Mouse (Mus musculus): ENCODE results near the gene Ngdn.
"Not testable (repeated sequence)": the region's sequence is repeated elsewhere in the genome, so short reads cannot be mapped to it uniquely, and the experiment has no call there.

Gene Ngdn

DNA sequence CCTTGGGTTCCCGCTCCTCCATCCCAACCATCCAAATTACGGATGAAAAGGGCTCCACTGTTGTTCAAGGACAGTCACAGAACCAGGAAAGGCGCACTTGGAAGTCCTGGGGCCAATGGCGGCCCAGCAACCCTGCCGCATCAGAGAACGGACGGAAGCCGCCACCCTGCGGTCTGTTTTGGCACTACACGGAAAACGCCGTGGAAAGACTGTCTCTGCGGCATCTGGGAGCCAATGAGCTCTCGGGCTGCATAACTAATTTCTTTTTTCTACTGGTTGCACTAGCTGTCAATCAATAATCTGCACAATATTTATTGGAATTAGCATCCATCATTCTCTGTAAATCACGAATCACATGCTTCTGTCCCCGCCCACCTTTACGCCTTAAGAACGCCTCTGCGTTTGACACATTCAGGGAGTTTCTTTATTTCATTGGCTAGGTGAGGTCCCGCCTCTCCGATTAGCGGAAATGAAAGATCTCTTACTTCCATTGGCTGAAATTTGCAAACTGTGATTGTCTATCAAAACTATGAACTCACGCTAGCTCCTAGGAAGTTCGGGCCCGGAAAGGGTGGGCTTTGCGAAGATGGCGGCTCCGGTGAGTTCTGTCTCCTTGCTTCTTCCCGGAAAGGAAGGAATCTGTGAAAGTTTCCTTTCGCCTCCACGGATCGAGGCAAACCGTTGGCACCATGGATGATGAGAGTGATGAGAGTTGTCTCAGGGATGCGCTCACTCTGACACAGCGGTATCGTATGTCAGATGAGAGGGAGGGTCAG, at the start of gene Ngdn:
Ngdn (plus strand) TSS at position 464 of the 776 bp plus-strand sequence.
- DNase-seq = peak; percentile 100

DNA sequence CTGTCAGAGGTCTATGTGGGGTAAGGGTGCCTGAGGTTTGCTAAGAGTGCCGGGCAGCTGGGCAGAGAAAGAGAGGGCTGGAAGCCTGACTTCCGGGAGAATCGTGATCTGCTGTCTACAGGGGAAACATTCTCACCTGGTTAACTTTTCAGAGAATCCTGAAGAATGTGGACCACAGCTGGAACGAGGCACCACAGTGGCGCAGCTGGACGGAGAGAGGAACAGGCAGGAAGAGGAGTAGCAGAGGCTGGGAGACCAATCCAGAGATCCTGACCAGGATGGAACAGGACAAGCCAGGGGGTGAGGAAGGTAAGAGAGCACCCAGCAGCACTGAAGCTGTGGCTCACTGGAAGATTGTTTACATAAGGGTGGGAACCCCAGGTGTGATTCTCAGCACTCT, 49.6 kb upstream of the Ngdn start:
- no peak for DNase-seq

DNA sequence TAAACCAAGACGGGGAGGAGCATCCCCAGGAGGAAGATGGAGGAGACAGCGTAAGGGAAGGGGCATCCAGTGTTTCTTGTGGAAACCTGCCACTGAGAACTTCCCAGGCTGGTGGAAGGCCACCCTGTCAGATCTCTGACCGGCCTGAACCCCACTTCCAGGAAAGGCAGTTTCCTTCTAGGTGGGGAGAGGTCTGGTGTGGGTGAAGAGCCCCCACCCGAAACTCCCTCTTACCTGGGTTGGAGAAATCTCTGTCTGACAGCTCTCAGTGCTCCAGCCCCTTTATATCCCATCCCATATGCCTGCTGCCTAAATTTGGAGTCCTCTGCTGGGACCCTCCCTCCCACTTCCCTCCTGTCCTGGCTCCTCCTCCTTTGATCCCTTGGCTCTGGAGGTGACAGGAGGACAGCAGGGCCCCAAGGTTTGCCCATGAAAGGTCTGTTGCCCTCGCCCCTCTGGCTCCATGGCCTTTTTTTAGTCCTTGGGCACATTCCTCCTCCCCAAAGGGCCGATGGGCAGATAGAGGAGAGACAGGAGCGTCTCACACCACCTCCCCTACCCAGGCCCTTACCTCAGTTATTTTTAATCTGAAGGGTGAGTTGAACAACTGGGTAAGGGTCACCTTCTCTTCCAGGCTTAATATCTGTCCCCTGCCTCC, 48.8 kb upstream of the Ngdn start, which contains the start of gene Myh6:
Myh6 (minus strand) TSS at position 608 of the 658 bp plus-strand sequence.
- no peak for DNase-seq

DNA sequence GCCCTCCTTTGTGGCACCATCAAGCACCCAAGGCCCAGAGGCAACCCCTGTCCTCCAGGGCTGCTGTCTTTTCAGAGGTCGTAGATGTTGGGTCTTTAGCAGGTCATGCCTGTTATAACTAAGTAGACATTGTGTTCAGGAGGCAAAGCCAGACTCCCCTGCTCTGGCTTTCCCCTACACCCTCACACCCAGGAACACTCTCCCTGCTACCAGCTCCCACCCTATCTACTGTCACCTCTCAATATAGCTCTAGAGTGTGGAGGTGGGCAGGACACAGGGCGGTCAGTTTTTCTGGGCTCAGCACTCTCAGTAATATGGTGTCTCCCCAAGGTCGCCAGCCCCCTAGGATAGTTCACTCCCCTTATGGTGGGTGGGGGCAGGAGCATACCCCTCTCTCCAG, 47.4 kb upstream of the Ngdn start:
- DNase-seq = no peak

DNA sequence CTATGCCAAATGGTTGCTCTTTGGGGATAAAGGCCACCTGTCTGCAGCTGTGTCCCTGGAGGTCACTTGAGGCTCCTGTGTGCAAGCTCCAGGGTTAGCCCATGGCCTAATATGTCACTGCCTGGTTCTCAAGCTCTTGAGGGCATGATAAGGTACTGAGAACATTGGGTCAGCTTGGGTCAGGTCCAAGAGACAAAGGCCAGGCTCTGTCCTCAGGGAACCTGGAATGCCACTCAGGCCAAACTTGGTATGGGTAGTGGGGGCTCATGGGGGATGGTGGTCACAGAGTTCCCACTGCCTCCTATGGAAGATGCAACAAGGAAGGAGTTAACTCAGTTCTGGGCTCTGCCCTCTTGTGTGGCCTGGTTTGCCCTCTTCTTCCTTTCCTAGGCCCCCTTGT, 46.9 kb upstream of the Ngdn start:
- DNase-seq = no peak

DNA sequence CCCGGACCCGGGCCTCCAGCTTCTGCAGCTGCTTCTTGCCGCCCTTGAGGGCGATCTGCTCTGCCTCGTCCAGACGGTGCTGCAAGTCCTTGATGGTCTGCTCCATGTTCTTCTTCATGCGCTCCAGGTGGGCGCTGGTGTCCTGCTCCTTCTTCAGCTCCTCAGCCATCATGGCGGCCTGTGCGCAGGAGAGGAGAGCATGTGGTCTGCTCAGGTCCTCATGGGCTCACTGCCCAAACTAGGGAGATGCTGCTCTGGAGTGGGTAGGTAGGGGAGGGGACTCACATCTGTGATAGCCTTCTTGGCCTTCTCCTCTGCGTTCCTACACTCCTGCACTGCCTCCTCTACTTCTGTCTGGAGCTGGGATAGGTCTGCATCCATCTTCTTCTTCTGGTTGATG, 42.5 kb upstream of the Ngdn start:
- not testable (repeated sequence) for DNase-seq

DNA sequence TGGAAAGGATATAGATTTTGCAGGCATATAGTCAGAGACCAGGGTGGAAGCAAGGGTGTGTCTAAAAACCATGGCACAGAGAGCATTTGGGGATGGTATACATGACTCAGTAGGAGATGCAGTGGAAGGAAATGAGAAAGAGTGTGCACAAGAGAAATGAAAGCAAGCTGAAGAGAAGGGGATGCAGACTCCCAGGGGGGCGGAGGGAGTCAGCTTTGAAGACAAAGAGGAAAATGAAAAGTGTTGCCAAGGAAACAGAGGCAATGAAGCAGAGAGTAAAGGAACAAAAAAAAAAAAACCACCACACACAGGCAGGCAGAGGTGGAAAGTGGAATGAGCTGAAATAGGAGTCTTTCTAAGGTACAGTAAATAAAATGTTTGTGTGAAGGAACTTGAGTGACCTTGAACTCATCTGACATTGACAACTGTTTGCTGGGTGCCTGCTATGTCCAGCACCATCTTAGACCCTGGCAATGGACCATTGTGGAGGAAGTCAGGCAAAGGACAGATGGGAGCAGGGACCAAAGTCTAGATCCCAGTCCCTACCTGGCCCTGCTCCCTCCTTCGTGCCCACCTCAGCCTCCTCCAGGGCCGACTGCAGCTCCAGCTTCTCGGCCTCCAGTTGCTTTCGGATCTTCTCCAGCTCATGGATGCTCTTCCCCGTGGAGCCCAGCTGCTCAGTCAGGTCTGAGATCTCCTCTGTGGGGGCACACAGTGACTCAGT, 41.0 kb upstream of the Ngdn start:
- DNase-seq = peak; percentile 40

DNA sequence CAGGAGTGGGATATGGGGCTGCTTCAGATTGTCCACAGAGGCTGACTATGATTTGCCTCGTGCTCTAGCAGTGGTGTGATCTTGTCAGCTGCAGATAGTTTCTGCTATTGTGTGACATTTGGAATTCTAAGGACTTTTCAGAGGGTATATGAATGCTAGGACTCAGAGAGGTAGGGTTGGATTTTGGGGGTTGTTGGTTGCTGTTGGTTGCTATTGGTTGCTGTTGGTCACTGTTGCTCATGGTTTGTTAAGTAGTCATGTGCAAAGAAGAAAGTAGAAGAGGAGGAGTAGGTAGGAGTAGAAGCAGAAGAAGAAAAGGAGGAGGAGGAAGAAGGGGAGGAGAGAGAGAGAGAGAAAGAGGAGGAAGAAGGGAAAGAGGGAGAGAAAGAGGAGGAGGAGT, 38.6 kb upstream of the Ngdn start, which contains the start of gene Gm17428:
Gm17428 (plus strand) TSS at position 301 of the 400 bp plus-strand sequence.
- DNase-seq = no peak

DNA sequence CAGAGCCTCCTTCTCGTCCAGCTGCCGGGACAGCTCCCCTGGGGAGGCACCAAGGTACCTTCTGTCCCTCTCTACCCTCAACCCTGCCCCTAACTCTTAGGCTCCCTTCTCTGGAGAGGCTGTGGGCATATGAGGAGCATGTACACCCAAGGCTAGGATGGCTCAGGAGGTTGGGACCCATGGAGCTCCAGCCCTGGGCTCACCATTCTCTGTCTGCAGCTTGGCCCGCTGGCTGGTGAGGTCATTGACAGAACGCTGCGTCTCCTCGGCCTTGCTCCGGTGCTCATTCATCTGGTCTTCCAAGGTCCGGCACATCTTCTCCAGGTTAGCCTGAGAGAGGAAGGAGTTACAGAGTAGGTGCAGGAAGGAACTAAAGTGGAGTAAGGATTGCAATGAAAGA, 36.6 kb upstream of the Ngdn start:
- DNase-seq = no peak

DNA sequence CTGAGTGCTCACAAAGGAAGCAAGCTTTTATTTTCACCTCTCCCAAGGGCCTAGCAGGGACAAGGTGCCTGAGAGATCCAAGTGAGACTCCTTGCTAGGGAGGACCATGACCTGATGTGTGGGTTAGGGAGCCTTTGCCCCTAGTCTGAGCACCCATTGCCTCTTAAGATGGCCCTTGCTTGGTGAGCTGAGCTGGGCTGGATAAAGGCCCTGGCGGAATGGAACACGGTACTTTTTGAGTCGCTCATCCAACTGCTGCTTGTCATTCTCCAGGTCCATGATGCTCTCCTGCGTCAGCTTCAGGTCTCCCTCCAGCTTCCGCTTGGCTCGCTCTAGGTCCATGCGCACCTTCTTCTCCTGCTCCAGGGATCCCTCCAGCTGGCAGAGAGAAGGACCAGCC, 33.3 kb upstream of the Ngdn start:
- no peak for DNase-seq

DNA sequence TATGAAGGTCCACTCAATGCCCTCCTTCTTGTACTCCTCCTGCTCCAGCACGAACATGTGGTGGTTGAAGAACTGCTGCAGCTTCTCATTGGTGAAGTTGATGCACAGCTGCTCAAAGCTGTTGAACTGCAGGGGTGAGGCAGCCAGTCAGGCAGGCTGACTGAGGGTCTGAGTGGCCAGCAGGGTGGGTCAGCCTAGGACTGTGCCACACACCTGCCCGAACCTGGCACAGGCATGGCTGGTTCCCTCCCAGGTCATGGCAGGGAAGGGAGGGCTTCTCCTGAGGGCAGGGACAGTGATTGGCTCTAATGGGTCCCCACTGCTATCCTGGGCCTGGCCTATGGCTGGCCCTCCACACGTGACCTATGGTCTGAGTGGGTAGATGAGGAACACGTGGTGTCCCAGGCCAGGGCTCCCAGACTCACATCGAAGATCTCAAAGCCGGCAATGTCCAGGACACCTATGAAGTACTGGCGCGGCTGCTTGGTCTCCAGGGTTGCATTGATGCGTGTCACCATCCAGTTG, 26.8 kb upstream of the Ngdn start:
- not testable (repeated sequence) for DNase-seq

DNA sequence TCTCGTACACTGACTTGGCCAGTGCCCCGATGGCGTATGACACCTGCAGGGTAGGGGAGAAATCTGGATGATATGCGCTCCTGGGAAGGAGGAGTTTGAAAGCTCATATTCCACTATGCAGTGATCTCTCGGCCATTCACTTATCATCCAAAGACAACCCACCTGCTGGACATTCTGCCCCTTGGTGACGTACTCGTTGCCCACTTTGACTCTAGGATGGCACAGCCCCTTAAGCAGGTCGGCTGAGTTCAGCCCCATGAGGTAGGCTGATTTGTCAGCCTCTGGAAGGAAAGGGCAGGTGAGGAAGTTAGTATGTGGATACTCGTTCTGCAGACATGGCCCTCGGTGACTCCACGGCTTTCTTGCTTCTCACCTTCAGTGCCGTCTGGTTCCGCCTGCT, 26.4 kb upstream of the Ngdn start:
- no peak for DNase-seq

DNA sequence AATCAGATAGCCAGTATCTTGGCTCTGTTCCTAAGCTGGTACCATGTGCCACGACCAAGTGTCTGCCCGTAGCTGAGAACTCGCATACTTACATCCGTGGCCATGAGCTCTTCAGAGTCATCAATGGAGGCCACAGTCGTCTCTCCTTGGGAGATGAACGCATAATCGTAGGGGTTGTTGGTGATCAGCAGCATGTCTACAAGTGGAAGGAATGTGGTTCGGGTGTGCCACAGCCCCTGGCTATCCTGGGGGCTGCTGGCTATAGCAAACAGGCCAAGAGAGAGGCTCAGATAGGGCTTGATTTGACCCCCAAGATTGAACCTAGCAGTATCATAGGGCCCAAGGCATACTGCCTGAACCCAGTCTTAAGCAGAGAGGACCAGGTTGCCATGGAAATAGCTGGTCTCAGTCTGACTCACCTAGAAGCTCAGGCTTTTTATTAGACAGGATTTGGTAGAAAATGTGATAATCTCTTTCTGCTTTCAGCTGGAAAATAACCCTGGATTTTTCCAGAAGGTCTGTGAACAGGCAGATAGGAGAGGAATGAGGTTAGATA, 25.3 kb upstream of the Ngdn start:
- no peak for DNase-seq

DNA sequence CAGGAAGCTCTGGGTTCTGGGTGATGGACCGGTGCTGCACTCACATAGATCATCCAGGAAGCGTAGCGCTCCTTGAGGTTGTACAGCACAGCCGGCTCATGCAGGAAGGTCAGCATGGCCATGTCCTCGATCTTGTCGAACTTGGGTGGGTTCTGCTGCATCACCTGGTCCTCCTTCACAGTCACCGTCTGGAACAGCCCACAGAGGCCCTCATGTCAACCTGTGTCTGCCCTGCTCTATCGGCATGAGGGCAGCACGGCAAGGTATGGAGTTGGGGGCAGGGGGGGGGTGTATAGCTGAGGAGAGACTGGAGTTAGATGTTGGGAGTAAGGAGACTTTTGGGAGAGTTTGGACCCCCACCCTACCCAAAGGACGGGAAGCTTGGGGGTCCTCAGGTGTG, 23.1 kb upstream of the Ngdn start:
- no peak for DNase-seq

DNA sequence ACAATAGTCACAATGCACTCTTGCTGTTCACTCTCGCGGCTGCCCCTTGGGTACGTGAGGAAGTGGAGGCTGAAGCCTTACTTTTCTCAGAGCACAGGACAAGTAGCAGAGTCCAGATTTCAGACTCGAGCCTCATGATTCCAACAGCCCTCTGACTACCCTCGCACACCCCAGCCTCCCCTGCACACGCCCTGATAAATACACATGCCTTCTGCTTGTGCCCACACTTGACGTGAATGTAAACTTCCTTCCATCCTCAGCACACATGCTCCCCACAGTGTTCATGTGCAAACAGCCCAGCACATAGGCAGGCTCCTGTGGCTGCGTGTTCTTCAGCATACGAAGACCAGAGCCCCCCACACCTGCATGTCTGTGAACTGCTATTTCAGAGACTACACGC, 21.6 kb upstream of the Ngdn start:
- no peak for DNase-seq

DNA sequence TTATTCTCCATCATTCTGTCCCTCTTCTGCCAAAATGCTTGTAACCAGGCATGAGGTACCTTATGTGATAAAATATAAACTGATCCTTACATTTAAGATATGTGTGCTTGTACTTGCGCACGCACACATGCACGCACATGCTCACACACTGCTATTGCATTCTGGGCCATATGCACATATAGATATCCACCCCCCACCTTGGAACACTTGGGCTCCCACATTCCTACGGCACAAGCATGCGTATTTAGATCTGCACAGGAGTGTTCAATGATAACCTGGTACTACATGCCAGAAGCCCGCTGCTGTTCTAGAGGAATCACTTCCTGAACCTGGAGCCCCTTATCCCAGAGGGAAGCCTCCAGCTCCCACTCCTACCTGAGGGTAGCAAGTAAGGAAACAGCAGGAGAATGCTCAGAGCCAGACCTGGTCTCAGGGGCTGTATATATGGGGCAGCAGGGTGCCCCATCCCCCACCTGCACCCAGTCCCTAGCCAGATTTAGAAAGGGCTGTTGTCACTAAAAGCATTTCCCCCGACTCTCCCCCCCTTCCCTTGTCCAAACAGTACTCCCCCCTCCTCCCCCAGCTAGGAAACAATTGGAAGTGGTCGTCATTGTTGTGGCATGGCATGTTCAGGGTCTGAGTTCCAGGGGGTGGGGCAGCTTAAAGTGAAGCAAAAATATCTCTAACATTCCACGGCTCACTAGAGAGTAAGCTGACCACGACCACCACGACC, 21.0 kb upstream of the Ngdn start, which contains the start of gene Myh7:
Myh7 (minus strand) TSS at position 491 of the 733 bp plus-strand sequence.
- DNase-seq = no peak

DNA sequence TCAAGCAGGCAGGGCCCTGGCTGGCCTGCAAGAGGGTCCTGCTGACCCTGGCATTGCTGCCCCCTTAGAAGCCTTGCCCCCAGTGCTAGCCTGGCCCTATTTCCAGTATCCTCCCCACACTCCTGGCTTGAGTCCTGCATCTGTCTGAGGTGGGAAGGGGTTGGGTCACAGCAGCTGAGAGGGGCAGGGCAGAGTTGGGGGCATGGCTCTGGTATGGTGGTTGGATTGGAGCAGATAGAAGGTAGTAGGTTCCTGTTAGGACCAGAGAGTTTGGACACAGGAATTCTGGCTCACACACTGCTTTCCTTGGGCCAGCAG, 20.4 kb upstream of the Ngdn start:
- no peak for DNase-seq

DNA sequence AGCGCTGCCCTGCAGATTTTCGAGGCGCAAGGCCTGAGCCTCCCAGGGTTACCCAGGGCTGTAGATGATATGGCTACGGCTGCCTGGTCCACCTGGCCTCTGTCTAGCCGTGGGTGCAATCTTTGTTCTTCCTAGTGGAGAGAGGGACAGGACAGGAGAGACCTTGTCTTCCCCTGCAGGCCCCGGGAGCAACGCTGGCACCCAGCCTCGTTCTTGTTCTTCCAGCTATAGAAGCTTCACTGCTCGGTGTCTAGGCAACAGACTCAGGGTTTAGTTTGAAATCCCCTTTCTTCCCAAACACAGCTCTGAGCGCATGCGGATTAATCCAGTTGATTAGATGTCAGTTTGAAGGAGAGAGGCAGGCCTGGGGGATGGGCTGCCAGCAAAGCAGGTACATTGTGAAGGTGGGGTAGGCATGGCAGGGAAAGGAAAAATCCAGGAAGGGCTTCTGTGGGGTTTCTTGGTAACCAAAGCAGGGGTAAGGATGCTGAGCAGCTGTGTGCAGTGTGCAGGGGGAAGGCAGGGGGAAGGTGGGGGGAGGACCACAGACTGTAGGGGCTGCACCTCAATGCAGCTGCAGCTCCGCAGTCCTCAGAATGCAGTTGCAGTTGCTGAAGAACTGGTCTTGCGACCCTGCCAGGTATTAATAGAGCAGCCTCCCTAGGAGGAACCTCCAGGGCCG, 19.7 kb upstream of the Ngdn start:
- DNase-seq = peak; percentile 65

DNA sequence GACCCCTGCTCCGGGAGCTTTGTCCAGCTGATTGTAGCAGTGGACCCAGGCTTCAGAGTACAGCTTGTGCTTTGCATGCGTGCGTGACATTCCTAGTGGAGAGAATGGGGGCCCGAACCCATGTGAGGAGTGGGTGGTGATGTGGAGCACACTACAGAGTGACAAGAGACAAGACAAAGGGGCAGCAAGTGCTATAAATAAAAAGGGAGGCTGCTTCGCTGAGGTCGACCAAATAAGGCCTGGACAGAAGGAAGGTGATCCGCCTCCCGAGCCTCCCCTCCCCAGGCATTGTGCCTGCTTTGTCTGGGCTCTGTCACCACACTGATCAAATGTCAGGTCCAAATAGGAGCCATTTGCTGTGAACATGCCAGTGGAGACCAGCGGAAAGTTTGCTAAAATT, 18.5 kb upstream of the Ngdn start:
- no peak for DNase-seq

DNA sequence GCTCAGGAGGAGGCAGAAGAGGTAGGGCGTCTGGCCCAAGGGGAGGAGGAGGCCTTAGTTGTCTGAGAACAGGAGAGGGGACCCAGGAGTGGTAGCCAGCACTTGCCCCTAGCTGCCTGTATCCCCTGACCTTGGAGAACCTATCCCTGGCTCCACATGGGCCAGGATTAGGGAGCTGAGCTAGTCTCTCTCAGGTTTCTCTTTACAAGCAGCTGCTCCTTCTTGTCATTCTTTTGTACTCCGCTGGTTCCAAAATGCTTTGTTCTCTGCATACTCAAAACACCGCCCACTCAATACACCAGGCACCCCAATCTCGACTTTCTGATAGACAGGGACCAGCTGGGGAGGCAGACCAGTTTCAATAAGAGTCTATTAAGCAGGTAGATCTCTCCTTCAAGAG, 18.0 kb upstream of the Ngdn start:
- peak; percentile 51 for DNase-seq

DNA sequence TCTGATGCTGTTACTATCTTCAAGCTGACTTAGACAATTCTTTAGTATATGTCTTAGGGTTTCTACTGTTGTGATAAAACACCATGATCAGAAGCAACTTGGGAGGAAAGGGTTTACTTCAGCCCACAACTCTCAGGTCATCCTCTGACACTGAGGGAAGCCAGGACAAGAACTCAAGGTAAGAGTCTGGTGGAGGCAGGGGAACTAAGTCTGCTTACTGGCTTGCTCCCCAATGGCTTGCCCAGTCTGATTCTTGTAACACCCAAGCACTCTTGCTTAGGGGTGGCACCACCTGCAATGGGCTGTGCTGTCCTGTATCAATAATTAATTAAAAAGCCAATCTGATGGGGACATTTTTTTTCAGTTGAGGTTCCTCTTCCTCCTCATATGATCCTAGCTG, 16.6 kb upstream of the Ngdn start:
- no peak for DNase-seq

DNA sequence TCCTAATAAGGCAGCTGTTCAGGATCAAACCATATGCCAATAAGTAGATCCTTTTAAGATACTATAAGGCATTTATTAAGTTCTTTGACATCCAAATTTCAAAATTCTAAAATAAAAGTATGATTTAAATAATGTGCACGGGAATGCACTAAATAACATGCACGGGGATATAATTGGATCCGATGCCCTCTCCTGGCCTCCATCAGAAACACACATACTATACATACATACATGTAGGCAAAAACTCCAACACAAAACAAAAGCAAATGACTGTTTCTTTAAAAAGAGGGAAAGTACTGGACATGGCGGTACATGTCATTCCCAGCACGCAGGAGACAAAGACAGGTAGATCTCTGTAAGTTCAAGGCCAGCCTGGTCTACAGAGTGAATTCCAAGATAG, 15.4 kb upstream of the Ngdn start:
- DNase-seq = not testable (repeated sequence)

Data from layer of hippocampus, adult 9-11 months (tissue).